Mouse (Mus musculus) right cerebral cortex, postnatal 36 days (tissue): ENCODE measurements around the gene Gm14597.
"Not testable (repeated sequence)": the region's sequence is repeated elsewhere in the genome, so short reads cannot be mapped to it uniquely, and the experiment has no call there.

Source experiments
- DNase-seq, 2 experiments: peaks; one replicate each; pipeline ENCODE4 v3.0.0; 2022; ENCODE audit warnings: low spot score in 2 of 2, mixed read lengths in 1 of 2

Gene Gm14597

GRCm38 (mm10) chrX:53608879-53609278 lies at the start of gene Gm14597:
Gm14597 (minus strand) TSS chrX:53608979.
- not testable (repeated sequence) for DNase-seq

GRCm38 (mm10) chrX:53652917-53653316 lies 44.1 kb upstream of the Gm14597 start:
- not testable (repeated sequence) for DNase-seq

- DNase-seq, result no peak
Observed at GRCm38 (mm10) chrX:53645885-53646284, 37.1 kb upstream of the Gm14597 start.

- DNase-seq, result peak; percentile 49 to 76
Observed at GRCm38 (mm10) chrX:53642980-53643961, 34.5 kb upstream of the Gm14597 start, which contains the start of gene Rtl8a. Rtl8a (minus strand) TSS chrX:53643682.

GRCm38 (mm10) chrX:53642604-53642979 lies 33.8 kb upstream of the Gm14597 start:
- DNase-seq, result not testable (repeated sequence)

GRCm38 (mm10) chrX:53638107-53638506 lies 29.3 kb upstream of the Gm14597 start:
- not testable (repeated sequence) for DNase-seq

- DNase-seq, result not testable (repeated sequence)
Observed at GRCm38 (mm10) chrX:53611395-53611794, 2.6 kb upstream of the Gm14597 start.

GRCm38 (mm10) chrX:53610571-53610970 lies 1.8 kb upstream of the Gm14597 start:
- peak; percentile 24 to 47 for DNase-seq

GRCm38 (mm10) chrX:53608122-53608813 lies 511 bp downstream of the Gm14597 start:
- DNase-seq, result peak; percentile 3

- peak; percentile 73 to 83 for DNase-seq
Observed at GRCm38 (mm10) chrX:53607242-53608121, 1.3 kb downstream of the Gm14597 start, which contains the start of gene Rtl8c. Rtl8c (plus strand) TSS chrX:53608032.

GRCm38 (mm10) chrX:53606176-53606575 lies 2.6 kb downstream of the Gm14597 start:
- DNase-seq, result not testable (repeated sequence)

GRCm38 (mm10) chrX:53599993-53600392 lies 8.8 kb downstream of the Gm14597 start:
- DNase-seq, result peak; percentile 16

- DNase-seq, result not testable (repeated sequence)
Observed at GRCm38 (mm10) chrX:53583404-53583803, 25.4 kb downstream of the Gm14597 start.

GRCm38 (mm10) chrX:53581407-53581806 lies 27.4 kb downstream of the Gm14597 start:
- DNase-seq, result not testable (repeated sequence)

- no peak for DNase-seq
Observed at GRCm38 (mm10) chrX:53579311-53579710, 29.5 kb downstream of the Gm14597 start.
